Mouse (Mus musculus) heart, embryonic 11.5 days (tissue): ENCODE results near the gene Hmcn2. TPM values are rescaled to one million over a fixed set of nuclear protein-coding genes. Genes with fewer than 3 reads are reported as not detected.

Experiments used
- ATAC-seq: fragments of 200-750 bp; cut with Nextera tagmentation; replicated peaks from 2 replicates; pipeline ENCODE4 v1.8.0; 2017; ENCODE audit warnings: moderate library complexity; ENCODE audit not compliant: insufficient number of reproducible peaks, low FRiP score, low TSS enrichment
- H3K27ac ChIP-seq: fragments of 300-500 bp; sonication (generic); 2 replicates; pipeline ENCODE4 v1.5.1; 2014; ENCODE audit warnings: mild to moderate bottlenecking, low read depth, low read length
- H3K27me3 ChIP-seq: fragments of 300-500 bp; sonication (generic); 2 replicates; pipeline ENCODE4 v1.6.1; 2014; ENCODE audit warnings: mild to moderate bottlenecking, low read length, mixed read lengths; ENCODE audit not compliant: control insufficient read depth, insufficient read depth
- H3K36me3 ChIP-seq: fragments of 300-500 bp; sonication (generic); 2 replicates; pipeline ENCODE4 v1.6.1; 2014; ENCODE audit warnings: mild to moderate bottlenecking, low read length, moderate library complexity, mixed read lengths; ENCODE audit not compliant: control insufficient read depth, insufficient read depth
- H3K4me1 ChIP-seq: fragments of 300-500 bp; sonication (generic); 2 replicates; pipeline ENCODE4 v1.6.1; 2014; ENCODE audit warnings: low read length; ENCODE audit not compliant: control insufficient read depth, insufficient read depth
- H3K4me2 ChIP-seq: fragments of 300-500 bp; sonication (generic); 2 replicates; pipeline ENCODE4 v1.6.1; 2014; ENCODE audit warnings: mild to moderate bottlenecking, moderate library complexity
- H3K4me3 ChIP-seq: fragments of 300-500 bp; sonication (generic); 2 replicates; pipeline ENCODE4 v1.5.1; 2014; ENCODE audit warnings: low read depth, low read length
- H3K9ac ChIP-seq: fragments of 300-500 bp; sonication (generic); 2 replicates; pipeline ENCODE4 v1.6.1; 2014; ENCODE audit warnings: mild to moderate bottlenecking, low read depth, low read length, moderate library complexity
- H3K9me3 ChIP-seq: fragments of 300-500 bp; sonication (generic); replicated peaks from 2 replicates; pipeline ENCODE4 v1.6.1; 2016; ENCODE audit warnings: low read length; ENCODE audit not compliant: control insufficient read depth
- WGBS: fragments of 180-500 bp; shearing (Covaris S2); extraction: QIAGEN DNeasy Blood & Tissue Kit; methylation state at CpG from one replicate; pipeline ENCODE4 v1.1.7; 2014; ENCODE audit not compliant: insufficient replicate concordance; 5-methylcytosine and 5-hydroxymethylcytosine counted together
- polyA plus RNA-seq: library from polyadenylated mRNA; unstranded; fragments of >200 nt; fragmentation: Nextera tagmentation; extraction: Ambion mirVana; gene quantifications from 2 replicates; pipeline ENCODE4 v1.2.1, GENCODE M21; 2014

The Hmcn2 gene
- polyA plus RNA-seq, 1 experiment from 2014 or later: 0.27 TPM

DNA sequence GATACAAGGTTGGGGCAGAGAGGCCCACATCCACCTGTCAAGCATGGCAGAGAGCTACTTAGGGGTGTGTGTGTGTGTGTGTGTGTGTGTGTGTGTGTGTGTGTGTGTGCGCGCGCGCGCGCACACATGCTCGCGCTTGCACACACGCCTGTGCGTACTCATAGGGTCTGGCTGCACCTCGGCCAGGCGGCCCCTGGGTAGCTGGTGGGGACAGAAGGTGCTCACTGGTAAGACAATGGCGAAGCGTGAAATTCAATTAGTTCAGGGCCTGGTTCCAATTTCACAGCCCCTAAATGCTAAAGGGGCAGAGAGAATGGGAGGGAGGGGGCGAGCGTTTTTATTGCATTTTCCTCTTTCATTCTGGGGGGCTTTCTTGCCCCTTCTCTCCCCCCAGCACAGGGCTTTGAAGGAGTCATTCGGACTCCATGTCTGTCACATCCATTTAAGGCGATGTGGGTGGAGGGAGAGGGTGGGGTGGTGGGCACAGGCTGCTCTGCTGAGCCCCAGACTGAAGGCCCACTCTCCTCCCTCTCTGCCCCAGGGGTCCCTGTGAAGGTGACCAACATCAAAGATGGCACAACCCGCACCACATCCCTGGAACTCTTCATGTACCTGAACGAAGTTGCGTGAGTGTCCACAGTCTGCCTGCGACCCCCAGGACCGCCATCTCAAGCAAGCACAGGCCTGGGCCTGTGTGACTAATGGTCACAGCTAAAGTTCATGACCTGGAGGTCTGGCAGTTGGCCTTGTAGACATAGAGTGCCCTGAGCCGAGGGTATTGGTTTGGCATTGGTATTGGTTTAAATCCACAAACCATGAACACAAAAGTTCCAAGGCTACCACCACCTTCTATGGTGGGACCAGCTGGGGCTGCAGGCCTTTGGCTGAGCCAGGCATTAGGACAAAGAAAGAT, 186.3 kb downstream of the Hmcn2 start:
- H3K4me1 ChIP-seq: no peaks in the 10 kb centered on the region
- no peak overlapping the region for H3K9ac ChIP-seq
- H3K36me3 ChIP-seq: no peaks in the 10 kb centered on the region
- H3K4me3 ChIP-seq: no peak overlapping the region
- H3K9me3 ChIP-seq: no peaks in the 10 kb centered on the region
- ATAC-seq: no peak
- no peak overlapping the region for H3K4me2 ChIP-seq
- WGBS: 85% methylated on average over 24 of the region's 24 CpGs
- no peak overlapping the region for H3K27ac ChIP-seq
- peaks cover 36% of the 10 kb centered on the region for H3K27me3 ChIP-seq

DNA sequence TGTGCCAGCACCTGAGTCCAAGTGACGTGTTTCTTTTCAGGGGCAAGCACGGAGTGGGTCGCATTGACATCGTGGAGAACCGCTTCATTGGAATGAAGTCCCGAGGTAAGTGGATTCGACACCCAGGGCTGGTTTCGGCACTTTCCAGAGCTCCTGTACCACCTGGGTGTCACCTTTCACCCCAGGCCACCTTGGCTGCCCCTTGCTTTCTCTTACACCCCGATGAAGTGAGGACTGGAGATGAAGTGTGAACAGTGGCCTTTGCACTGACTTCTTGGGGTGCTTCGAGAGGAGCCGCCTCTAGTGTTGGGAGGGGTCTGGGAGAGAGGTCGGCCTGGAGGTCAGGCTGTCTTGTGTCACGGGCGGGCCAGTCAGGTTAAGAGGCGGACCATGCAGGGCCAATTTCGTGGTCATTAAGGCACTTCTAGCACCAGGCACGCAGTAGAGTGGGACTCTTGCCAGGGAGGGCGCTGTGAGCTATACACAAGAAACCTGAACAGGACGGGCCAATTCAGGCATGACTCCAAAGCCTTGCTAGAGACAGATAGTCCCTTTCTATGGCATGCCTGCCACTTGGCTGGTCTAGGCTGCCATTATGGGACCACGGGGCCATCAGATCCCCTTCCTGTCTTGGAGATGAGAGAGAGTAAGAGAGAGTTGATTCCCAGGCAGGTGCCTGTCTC, 187.4 kb downstream of the Hmcn2 start:
- Histone ChIP-seq H3K27me3 (peaks cover 33% of the 10 kb centered on the region), H3K27ac (no peak overlapping the region), H3K4me1 (no peaks in the 10 kb centered on the region), H3K4me2 (no peak overlapping the region), H3K4me3 (no peak overlapping the region), H3K9me3 (no peaks in the 10 kb centered on the region), H3K36me3 (no peaks in the 10 kb centered on the region), H3K9ac (no peak overlapping the region)
- whole genome bisulfite sequencing: 58% methylated on average over 20 of the region's 20 CpGs
- no peak for ATAC-seq

DNA sequence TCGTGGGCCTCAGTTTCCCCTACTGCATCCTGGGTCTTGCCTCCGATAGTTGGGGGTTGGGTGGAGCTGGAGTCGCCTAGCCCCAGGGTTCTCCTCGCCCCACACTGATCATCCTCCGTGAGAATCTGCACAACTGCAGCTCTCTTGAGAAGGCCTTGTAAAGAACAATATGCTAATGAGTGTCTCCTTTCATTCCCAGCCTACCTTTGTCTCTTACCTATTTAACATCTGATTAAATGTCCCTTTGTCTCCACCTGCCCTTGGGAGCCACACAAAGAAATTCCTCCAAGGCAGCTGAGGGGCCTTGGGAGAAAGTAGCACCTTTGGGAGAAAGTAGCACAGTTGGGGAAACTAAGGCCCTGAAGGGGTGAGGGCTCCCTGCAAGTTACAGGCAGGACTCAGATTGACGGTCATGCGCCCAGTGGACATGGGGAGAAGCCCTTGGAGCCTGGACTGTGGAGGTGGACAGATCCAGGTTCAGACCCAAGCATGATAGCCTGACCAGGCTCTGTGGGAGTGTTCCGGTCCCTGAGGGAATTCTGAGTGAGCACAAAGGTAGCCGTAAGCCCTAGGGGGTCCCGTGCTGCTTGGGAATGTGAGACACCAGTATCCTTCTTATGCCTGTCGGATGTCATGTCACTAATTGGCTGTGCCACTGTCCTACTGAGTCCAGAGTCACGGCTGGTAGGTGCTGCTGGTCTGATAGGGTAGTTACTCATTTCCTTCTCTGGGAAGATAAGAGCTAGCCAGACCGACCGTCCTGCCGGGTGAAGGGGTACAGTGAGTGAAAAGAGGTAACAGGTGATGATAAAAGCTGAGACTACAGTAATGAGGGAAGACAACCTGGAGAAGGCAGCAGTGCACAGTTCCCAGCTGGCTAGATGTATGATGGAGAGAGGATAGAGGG, 188.7 kb downstream of the Hmcn2 start:
- Histone ChIP-seq H3K9me3 (no peaks in the 10 kb centered on the region), H3K36me3 (no peaks in the 10 kb centered on the region), H3K27ac (no peak overlapping the region), H3K27me3 (peaks cover 33% of the 10 kb centered on the region), H3K9ac (no peak overlapping the region), H3K4me2 (no peak overlapping the region), H3K4me1 (no peaks in the 10 kb centered on the region), H3K4me3 (no peak overlapping the region)
- no peak for ATAC-seq
- WGBS: 40% methylated on average over 15 of the region's 15 CpGs

DNA sequence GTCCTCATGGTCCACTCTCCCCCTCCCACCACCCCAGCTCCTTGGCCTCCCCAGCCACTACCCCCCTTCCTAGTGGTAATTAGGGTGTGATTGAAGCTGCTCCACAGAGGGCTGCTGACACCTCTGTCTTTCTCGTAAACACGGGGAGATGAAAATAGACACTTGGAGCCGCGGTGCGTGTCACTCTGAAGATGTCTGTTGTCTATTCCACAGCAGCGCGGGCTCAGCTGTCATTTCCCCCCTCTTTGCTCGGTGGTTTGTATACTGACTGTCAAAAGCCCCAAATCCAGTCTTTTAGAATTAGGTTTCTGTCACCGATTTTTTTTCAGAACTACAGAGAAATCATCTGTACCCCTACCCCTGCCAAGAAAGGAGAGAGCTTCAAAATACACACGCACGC, 191.3 kb downstream of the Hmcn2 start:
- peaks cover 21% of the 10 kb centered on the region for H3K27me3 ChIP-seq
- no peak overlapping the region for H3K4me2 ChIP-seq
- ATAC-seq: no peak
- WGBS: 60% methylated on average over 11 of the region's 11 CpGs
- H3K9me3 ChIP-seq: no peaks in the 10 kb centered on the region
- H3K4me1 ChIP-seq: no peaks in the 10 kb centered on the region
- no peak overlapping the region for H3K27ac ChIP-seq
- no peaks in the 10 kb centered on the region for H3K36me3 ChIP-seq
- H3K9ac ChIP-seq: no peak overlapping the region
- no peak overlapping the region for H3K4me3 ChIP-seq

DNA sequence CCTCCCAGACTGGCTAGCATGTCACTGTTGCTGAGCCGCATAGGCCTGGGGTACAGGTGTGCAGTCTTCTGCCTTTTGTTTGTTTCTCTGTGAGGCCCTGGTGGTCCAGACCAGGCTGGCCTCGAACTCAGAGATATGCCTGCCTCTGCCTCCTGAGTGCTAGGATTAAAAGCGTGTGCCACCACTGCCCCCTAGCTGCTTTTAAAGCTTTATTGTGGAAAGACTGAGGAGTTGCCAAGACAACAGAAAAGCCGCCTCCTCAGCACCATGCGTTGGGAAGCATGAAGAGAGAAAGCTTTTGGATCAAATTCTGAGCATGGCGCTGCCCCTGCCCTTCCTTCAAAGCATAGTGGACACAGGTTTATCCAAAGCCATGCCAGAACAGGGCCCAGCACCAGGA, 194.6 kb downstream of the Hmcn2 start:
- Histone ChIP-seq H3K36me3 (no peaks in the 10 kb centered on the region), H3K4me1 (no peaks in the 10 kb centered on the region), H3K27ac (no peak overlapping the region), H3K4me3 (no peak overlapping the region), H3K9ac (no peak overlapping the region), H3K27me3 (peaks cover 4% of the 10 kb centered on the region), H3K4me2 (no peak overlapping the region), H3K9me3 (no peaks in the 10 kb centered on the region)
- ATAC-seq: no peak
- 87% methylated on average over 6 of the region's 6 CpGs for WGBS

Other genes with a start within 250 kb of the Hmcn2 start
- gene Fnbp1, start 172.4 kb upstream of the Hmcn2 start, polyA plus RNA-seq: 19.5 and 20.4 TPM in 2 replicates
- gene Gpr107, start 162.1 kb upstream of the Hmcn2 start, polyA plus RNA-seq: 30.4 and 33.8 TPM in 2 replicates
- gene Ncs1, start 68.6 kb upstream of the Hmcn2 start, polyA plus RNA-seq: 42.8 and 46.5 TPM in 2 replicates
- gene Ass1, start 155.8 kb downstream of the Hmcn2 start, polyA plus RNA-seq: 8.8 and 9.0 TPM in 2 replicates